Mouse (Mus musculus) T-cell, adult 2 months (primary cell): Measurements from ENCODE around the gene B3galt4.
"Not testable (repeated sequence)": the region's sequence is repeated elsewhere in the genome, so short reads cannot be mapped to it uniquely, and the experiment has no call there.

ENCODE experiments used
- DNase-seq: peaks from one replicate; pipeline ENCODE4 v3.0.0; 2022; ENCODE audit warnings: low spot score

Gene B3galt4

DNA sequence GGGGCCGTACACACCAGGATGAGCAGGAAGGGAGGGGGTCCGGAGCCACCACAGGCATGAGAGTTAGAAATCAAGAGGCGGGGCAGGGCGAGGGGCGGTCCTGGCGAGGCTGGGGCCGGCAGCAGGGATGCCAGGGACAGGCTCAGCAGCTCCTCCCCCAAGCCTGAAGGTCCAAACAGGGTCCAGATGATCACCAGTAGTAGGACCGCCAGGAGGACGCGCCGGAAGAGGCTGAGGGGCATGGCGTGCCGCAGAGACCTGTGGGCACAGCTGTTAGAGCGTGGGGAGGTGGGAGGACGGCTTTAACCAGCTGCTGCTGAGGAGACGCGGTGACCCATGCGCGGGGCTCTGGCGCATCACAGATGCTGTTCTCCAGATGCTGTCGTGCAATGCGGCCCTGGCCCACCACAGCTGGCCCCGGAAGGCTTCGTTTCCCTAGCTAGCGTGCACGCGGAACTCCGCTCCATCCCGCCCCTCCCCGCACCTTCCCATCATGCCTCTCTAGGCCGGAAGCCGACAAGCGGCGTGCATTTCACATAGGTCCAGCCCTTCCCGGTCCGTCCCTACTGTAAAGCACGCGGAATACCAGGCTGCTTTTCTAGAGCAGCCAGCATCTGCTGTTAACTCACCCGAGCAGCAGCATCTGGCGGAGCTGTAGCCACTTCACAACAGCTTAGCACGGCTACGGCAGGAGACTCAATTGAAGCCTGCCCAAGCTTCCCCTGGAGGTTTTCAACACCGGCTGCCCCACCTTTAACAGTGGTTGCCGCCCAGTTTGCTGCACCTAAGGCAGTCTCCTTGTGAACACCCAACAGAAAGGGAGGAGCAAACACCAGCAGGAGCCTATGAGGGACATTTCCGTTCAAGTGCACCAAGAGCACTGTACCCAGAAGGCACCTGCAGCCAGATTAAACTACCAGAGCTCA, at the start of gene B3galt4:
B3galt4 (minus strand) TSS at position 468 of the 926 bp plus-strand sequence.
- peak; percentile 87 for DNase-seq

DNA sequence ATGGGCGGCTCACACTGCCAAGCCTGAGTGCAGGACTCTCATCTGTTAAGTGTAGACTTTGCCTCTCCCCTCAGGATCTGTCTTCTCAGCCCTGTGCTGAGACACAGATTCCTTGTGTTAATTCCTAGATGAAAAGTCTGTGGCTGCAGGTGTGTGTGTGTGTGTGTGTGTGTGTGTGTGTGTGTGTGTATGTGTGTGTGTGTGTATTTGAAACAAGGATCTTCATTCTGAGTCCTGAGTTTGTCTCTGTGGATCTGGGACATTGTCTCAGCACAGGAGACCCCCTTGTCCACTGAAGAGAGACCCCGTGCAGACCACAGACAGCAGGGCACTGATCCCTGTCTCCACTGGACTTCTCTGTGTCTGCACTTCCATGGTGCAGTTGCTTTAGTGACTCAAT, 49.5 kb upstream of the B3galt4 start:
- not testable (repeated sequence) for DNase-seq

DNA sequence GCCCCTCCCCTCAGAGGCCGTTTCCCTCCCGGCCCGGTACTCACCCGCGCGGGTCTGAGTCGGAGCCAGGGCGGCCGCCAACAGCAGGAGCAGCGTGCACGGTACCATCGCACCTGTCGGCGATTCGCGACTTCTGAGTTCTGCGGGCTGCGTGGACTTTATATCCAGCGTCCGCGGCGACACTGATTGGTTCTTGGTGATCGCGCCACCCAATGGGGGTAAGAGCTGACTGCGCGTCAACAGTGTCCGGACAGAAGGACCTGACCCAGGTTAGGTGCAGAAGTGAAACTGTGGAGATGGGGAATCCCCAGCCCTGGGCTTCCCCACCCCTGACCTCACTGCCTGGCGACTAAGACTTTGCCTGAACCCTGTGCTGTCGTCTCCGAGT, 48.9 kb upstream of the B3galt4 start, which contains the start of gene H2-K1:
H2-K1 (minus strand) TSS at position 198 of the 388 bp plus-strand sequence.
- peak; percentile 99 for DNase-seq

DNA sequence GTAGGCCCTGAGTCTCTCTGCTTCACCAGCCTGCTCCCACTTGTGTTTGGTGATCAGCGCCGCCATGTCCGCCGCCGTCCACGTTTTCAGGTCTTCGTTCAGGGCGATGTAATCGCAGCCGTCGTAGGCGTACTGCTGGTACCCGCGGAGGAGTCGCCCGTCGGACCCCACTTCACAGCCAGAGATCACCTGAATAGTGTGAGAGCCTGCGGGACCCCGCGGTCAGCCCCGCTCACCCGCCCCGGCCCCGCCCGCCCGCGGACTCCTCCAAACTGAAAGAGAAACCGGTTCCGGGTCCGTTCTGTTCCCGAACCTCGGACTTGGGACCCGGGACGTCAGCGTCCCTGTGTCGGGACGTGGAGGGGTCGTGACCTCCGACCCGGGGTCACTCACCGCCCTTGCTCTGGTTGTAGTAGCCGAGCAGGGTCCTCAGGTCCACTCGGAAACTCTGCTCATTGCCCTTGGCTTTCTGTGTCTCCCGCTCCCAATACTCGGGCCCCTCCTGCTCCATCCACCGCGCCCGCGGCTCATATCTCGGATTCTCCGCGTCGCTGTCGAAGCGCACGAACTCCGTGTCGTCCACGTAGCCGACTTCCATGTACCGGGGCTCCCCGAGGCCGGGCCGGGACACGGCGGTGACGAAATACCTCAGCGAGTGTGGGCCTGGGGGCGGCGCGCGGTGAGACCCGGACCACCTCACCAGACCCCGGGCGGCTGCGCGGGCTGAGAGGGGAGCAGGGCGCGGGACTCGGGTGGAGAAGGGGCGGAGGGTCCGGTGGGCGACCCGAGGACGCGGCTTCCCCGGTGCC, 48.3 kb upstream of the B3galt4 start:
- DNase-seq: no peak

DNA sequence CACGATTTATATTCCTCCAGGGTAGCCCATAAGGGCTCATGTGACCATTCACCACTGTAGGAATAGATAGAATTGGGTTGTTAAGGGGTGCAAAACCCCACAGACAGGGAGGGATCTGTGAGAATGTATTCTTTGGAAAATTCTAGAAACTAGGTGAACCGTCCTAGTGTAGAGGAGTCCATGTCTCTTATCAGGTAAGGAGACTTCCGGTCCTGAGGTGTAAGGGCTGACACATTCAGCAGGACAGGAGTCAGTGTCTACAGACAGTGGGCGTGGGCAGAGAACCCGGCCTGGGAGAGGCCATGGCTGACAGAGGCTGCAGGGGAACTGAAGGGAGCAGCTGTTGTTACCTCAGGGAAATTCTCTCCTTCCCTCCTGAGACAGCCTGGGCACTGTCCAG, 47.4 kb upstream of the B3galt4 start:
- peak; percentile 51 for DNase-seq

DNA sequence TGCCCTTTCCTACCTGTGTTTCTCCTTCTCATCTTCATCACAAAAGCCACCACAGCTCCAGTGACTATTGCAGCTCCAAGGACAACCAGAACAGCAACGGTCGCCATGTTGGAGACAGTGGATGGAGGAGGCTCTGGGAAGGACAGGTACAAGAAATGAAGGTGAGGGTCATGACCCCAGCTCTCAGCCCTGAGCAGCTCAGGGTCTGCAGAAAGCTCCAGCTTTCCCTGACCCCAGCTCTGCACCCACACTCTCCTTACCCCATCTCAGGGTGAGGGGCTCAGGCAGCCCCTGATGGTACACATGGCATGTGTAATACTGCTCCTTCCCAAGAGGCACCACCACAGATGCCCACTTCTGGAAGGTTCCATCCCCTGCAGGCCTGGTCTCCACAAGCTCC, 45.7 kb upstream of the B3galt4 start:
- DNase-seq: not testable (repeated sequence)

DNA sequence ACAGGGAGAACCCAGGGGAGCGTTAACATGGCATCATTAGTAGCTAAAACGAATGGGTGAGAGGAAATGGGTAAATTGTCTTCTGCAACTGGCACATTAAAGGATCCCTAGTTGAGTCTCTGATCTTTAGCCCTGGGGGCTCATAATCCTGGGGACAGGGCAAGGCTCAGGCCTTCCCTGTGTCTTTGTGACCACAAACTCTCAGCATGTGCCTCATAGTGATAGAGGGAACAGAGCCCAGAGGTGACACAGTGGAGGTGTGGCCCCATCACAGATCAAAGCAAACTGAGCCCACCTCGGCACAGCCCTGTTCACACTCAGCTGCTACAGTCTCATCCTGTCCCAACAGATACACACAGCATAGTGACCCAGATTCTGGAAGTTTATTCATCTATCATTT, 44.4 kb upstream of the B3galt4 start:
- DNase-seq: peak; percentile 59

DNA sequence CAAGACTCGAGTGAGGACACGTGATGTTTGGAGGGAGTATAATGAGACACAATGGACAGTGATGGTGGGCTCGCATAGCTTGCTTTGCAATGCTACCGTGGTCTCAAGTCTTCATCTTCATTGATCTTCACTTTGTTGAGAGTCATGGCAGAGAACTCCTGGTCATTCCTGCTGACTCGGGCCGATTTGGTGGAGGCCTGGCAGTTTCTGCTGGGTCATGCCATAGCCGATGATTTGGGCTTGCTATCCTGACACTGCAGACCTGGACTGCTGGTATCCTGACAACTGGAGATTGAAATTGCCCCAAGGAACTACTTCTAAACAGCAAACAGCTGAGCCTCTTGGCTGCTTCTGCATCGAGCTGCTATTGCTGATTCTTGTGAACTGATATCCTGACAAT, 43.7 kb upstream of the B3galt4 start:
- DNase-seq: peak; percentile 25

DNA sequence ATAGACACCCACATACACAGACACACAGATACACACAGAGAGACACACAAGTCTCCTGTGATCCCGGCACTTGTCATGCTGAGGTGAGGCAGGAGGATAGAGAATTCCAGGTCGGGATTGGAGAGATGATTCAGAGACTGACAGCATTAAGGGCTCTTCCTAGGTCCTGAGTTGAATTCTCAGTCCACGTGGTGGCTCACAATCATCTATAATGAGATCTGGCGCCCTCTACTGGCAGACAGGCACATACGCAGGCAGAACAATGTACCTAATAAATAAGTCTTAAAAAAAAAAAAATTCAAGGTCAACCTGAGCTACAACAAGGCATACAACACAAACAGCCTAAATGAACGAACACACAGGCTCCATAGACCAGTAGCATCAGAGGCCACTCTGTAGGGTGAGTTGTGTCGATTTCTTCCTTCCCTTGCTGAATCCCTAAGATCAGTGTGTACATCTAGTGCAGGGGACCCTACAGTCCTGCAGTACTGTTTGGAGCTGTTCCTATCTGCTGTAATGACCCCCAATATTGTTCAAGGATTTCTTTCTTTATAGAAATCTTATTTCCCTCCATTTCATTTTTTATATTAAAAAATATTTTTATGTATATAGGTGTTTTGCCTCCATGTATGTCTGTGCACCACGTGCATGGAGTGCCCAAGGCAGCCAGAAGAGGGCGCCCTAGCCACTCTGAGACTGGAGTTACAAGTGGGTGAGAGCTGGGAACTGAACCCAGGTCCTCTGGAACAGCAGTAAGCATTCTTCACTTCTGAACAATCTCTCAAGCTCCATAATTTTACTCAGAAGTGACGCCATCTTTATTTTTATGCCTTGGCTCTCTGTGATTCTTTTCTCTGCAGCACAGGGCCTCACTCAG, 40.7 kb upstream of the B3galt4 start:
- peak; percentile 71 for DNase-seq

DNA sequence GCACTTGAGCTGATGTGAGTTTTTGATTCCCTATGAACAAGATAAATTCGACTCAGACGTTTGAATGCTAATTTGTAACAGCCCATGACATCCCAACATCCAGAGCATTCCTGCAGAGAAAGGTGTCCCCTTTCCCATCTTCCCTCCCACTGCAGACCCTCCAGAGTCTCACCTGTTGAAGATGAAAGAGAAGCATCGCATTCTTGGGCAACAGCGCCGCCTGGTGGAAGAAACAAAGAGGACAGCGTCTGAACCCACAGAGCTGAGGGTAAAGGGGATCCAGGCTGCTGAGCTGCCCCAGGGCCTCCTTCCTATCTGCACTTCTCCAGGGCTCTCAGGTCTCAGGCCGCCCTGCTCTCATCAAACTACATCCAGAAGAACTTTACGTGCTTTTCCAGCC, 30.8 kb upstream of the B3galt4 start:
- peak; percentile 66 for DNase-seq

DNA sequence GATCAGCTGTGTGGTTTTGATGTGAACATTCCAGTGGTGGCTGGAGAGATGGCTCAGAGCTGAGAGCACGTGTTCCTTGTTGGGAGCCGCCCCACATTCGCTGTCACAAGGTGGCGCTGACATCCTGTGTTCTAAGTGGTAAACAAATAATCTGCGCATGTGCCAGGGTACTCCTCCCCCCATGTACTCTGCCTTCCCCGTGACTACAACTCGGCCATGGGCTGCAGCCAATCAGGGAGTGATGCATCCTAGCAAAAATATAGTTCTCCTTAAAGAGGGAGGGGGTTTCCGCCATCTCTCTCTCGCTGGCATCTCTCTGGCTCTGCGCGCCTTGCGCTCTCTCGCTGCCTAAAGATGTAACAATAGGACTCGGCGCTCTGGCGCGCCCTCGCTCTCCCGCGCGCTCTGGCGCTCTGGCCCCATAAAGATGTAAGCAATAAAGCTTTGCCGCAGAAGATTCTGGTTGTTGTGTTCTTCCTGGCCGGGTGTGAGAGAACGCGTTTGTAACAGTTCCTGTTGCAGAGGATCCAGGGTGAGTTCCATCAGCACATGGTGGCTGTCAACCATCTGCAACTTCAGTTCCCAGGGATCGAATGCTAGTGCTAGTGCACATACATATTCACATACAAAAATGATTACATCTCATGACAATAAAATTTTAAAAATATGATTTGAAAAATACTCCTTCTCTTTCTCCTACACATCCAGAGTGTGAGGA, 30.1 kb upstream of the B3galt4 start:
- peak; percentile 94 for DNase-seq

DNA sequence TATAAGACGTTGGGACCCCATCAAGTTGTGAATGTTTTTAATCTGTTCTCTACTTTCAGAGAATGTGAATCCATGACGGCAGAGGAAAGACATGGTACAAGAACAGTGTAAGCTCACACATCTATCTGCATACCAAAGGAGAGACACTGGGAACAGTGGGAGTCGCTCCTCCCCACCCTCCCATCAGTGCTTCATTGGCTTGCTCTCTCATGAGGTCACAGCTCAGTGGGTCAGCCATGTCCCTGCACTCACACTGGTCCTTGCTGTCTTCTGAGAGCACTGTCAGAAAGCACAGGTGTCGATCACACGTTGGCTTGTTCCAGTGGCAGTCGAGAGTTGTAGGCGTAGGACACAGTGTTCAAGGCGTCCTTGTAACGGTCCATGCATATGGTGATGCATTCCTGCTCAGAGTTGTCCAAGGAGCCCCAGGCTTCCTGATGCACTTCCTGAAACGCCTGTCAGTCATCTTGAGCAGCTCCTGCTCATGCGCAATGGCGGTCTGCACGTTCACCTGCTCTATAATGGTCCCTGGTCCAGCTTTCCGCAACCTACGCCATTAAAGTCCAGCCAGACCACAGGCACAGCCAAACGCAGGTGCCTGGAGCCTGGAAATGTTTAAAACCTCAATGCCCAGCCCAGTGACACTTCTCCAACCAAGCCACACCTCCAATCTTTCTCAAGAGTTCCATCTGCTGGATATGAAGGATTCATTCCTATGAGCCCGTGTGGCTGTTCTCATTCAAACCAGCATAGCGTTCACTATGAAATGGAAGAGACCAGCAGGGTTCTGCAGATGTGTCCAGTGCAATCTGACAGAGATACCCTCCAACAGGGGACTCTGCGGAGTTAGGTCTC, 29.1 kb upstream of the B3galt4 start:
- no peak for DNase-seq

DNA sequence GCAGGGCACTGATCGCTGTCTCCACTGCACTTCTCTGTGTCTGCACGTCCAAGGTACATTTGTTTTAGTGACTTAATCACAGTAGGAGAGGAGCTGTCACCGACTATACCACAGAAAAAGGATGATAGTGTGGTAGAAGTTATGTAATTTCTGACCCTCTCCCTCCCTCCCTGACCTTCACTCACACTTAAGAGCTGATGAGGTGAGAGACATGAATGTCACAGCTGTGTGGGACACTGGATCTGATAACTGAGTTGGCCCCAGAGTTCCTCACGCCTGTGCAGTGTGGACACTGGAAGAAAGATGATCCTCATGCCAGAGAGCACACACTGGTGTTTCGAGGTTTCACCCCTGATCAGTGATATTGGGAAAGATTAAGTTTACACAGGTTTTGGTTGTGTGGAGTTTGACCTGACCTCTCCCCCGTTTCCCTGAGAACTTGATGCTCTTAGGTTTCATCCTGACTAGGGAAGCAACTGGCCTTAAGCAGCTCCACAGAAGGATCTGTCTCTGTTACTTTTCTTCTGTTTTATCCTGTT, 28.3 kb upstream of the B3galt4 start:
- no peak for DNase-seq

DNA sequence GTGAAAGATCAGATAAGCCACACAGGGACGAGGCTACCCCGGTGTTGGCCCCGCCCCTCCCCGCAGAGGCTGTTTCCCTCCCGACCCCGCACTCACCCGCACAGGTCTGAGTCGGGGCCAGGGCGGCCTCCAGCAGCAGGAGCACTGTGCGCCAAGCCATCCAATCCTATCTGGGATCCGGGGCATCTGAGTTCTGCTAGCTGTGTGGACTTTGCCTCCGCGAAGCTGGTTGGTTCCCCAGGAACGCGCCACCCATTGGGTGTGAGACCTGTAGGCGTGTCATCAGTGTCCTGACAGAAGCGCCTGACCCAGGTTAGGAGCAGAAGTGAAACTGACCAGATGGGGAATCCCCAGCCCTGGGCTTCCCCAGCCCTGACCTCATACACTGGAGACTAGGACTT, 27.3 kb upstream of the B3galt4 start:
- DNase-seq: peak; percentile 81

DNA sequence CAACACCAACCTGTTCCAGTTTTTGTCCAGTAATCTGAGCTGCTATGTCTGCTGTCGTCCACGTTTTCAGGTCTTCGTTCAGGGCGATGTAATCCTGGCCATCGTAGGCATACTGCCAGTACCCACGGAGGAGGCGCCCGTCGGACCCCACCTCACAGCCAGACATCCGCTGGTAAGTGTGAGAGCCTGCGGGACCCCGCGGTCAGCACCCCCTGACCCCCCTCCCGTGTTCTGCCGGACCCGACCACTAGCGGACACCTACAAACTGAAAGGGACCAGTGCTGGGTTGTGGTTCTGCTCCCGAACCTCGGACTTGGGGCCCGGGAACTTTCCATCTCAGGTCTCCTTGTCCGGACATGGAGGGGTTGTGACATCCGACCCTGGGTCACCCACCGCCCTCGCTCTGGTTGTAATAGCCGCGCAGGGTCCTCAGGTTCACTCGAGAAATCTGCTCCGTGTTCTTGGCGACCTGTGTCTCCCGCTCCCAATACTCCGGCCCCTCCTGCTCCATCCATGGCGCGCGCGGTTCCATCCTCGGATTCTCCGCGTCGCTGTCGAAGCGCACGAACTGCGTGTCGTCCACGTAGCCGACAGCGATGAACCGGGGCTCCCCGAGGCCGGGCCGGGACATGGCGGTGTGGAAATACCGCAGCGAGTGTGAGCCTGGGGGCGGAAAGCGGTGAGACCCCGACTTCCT, 26.7 kb upstream of the B3galt4 start:
- DNase-seq: no peak

DNA sequence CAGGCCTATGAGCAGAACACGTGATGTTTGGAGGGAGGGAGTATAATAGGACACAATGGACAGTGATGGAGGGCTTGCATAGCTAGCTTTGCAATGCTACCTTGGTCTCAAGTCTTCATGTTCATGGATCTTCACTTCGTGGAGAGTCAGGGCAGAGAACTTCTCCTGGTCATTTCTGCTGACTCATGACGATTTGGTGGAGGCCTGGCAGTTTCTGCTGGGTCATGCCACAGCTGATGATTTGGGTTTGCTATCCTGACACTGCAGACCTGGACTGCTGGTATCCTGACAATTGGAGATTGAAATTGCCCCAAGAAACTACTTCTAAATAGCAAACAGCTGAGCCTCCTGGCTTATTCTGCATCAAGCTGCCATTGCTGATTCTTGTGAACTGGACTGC, 22.3 kb upstream of the B3galt4 start:
- DNase-seq: no peak

DNA sequence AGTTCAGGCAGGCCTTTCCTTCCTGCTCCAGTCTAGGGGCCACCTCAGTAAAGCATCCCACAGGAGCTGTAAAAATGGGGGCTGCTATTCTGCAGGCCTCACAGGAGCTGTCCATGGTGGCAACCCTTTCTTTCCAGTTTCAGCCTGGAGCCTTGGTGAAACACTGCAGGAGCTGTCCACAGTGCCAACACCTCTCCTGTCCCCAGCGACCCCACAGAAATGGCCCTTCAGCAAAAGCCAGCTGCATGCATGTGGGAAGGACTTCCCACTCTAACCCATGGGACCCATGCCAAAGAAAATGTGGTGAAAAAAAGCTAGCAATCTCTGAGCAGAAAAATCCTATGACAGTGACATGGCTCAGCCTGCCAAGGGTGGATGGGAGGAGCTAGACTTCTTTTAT, 21.4 kb upstream of the B3galt4 start:
- DNase-seq: no peak

DNA sequence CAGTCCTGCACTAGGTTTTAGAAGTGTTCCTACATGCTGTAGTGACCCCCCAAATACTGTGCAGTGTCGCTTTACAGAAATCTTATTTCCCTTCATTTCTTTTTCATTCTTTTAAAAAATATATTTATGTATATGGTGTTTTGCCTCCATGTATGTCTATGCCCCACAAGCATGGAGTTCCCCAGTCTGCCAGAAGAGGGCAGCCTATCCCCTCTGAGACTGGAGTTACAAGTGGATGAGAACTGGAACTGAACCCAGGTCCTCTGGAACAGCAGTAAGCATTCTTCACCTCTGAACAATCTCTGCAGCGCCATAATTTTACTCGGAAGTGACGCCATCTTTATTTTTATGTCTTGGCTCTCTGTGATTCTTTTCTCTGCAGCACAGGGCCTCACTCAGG, 18.1 kb upstream of the B3galt4 start:
- DNase-seq: no peak

DNA sequence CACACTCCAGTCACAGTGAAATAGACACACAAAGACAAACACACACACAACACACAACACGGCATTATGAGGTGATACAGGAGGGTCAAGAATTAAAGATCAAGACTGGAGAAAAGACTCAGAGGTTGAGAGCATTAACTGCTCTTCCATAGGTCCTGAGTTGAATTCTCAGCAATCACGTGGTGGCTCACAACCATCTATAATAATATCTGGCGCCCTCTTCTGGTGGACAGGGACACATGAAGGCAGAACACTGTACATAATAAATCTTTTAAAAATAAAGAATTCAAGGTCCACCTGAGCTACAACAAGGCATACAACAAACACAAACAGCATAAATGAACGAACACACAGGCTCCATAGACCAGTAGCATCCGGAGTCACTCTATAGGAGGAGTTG, 17.6 kb upstream of the B3galt4 start:
- peak; percentile 73 for DNase-seq
